Mouse (Mus musculus): Measurements from ENCODE around the gene Angel2. TPM values are rescaled to one million over a fixed set of nuclear protein-coding genes. Genes with fewer than 3 reads are reported as not detected.

Gene Angel2
- total RNA-seq, 1 experiment = 21.9 TPM

DNA sequence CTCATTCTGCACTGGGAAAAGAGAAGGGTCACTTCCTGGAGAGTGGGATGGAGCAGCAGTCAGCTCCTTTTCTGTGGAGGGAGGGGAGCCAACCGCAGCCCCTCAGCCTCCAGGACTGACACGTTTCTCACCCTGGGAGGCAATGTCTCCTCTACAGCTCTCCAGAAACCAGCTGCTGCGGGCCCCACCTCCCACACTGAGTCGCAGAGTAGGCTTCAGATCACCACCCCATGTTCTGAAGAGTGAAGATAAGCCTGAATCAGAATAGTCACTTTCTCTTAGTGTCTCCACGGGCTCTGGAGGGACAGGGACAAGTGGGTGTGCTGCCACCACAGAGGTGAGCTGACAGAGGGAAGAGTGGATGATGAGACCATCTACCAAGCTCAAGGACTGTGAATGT, 33.9 kb downstream of the Angel2 start:
- Histone ChIP-seq H3K4me3 (ENCODE audit: insufficient read depth in 1 of 2, low read depth in 1 of 2, low read length in 2 of 2, poor library complexity in 1 of 2, severe bottlenecking in 1 of 2) (no peak overlapping the region), H3K4me1 (ENCODE audit: control insufficient read depth in 2 of 2, insufficient read depth in 2 of 2, low read length in 2 of 2, poor library complexity in 1 of 2) (no peaks in the 10 kb centered on the region), H3K27ac (ENCODE audit: insufficient read depth, low read depth, low read length, poor library complexity, severe bottlenecking) (no peak overlapping the region), H3K36me3 (ENCODE audit: control insufficient read depth, insufficient read depth, low read length, poor library complexity, severe bottlenecking) (peaks cover 3% of the 10 kb centered on the region; the same call in 1 of the 2 replicates), H3K9me3 (ENCODE audit: control insufficient read depth, insufficient read depth, low read depth, low read length) (no peaks in the 10 kb centered on the region), H3K9ac (ENCODE audit: insufficient read depth, low read depth, low read length, poor library complexity, severe bottlenecking) (no peak overlapping the region)
- in situ Hi-C loops (cut with MboI; ENCODE audit: low sequenced_read_pairs in 2 of 2, unreplicated experiment in 2 of 2) = no loop called here
- no peak for TF ChIP-seq ZNF384 (IDR thresholded peaks at IDR 0.05; ENCODE audit: low read depth, low read length)
- TF ChIP-seq ZC3H11A (IDR thresholded peaks at IDR 0.05; ENCODE audit: borderline replicate concordance, low read depth, low read length) = no peak
- TF ChIP-seq MAFK (IDR thresholded peaks at IDR 0.05; ENCODE audit: insufficient read depth, low read depth, low read length) = no peak
- TF ChIP-seq CHD2 (IDR thresholded peaks at IDR 0.05; ENCODE audit: low read depth, low read length) = no peak
- no peak for TF ChIP-seq HCFC1 (IDR thresholded peaks at IDR 0.05; ENCODE audit: borderline replicate concordance, insufficient read depth, low read length)
- DNase-seq (ENCODE audit: low read depth, low spot score) = no peak

DNA sequence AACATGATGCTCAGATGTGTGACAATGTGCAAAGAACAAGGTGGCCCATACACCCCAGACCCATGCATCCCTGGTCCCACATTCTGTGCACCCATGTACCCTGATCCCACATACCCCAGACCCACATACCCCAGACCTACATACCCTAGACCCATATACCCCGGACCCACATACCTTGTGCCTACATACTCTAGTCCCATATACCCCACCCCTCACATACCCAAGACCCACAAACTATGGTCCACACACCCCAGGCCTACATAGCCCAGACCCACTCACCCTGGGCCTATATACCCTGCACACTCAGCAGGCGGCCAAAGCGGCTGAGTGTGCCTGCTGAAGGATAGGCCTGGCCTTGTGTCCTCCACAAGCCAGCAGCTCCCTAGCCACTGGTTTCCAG, 37.8 kb downstream of the Angel2 start:
- TF ChIP-seq MAFK (IDR thresholded peaks at IDR 0.05; ENCODE audit: insufficient read depth, low read depth, low read length) = no peak
- no peak for TF ChIP-seq HCFC1 (IDR thresholded peaks at IDR 0.05; ENCODE audit: borderline replicate concordance, insufficient read depth, low read length)
- TF ChIP-seq ZNF384 (IDR thresholded peaks at IDR 0.05; ENCODE audit: low read depth, low read length) = no peak
- TF ChIP-seq CHD2 (IDR thresholded peaks at IDR 0.05; ENCODE audit: low read depth, low read length) = no peak
- no peak for TF ChIP-seq ZC3H11A (IDR thresholded peaks at IDR 0.05; ENCODE audit: borderline replicate concordance, low read depth, low read length)
- H3K36me3 ChIP-seq (ENCODE audit: control insufficient read depth, insufficient read depth, low read length, poor library complexity, severe bottlenecking) = no peaks in the 10 kb centered on the region; the same call in 1 of the 2 replicates
- H3K27ac ChIP-seq (ENCODE audit: insufficient read depth, low read depth, low read length, poor library complexity, severe bottlenecking) = no peak overlapping the region
- H3K9me3 ChIP-seq (ENCODE audit: control insufficient read depth, insufficient read depth, low read depth, low read length) = no peaks in the 10 kb centered on the region
- DNase-seq (ENCODE audit: low read depth, low spot score) = no peak
- no peak overlapping the region for H3K4me3 ChIP-seq (ENCODE audit: insufficient read depth in 1 of 2, low read depth in 1 of 2, low read length in 2 of 2, poor library complexity in 1 of 2, severe bottlenecking in 1 of 2)
- in situ Hi-C loops (cut with MboI; ENCODE audit: low sequenced_read_pairs in 2 of 2, unreplicated experiment in 2 of 2) = no loop called here
- no peaks in the 10 kb centered on the region for H3K4me1 ChIP-seq (ENCODE audit: control insufficient read depth in 2 of 2, insufficient read depth in 2 of 2, low read length in 2 of 2, poor library complexity in 1 of 2)
- H3K9ac ChIP-seq (ENCODE audit: insufficient read depth, low read depth, low read length, poor library complexity, severe bottlenecking) = no peak overlapping the region

DNA sequence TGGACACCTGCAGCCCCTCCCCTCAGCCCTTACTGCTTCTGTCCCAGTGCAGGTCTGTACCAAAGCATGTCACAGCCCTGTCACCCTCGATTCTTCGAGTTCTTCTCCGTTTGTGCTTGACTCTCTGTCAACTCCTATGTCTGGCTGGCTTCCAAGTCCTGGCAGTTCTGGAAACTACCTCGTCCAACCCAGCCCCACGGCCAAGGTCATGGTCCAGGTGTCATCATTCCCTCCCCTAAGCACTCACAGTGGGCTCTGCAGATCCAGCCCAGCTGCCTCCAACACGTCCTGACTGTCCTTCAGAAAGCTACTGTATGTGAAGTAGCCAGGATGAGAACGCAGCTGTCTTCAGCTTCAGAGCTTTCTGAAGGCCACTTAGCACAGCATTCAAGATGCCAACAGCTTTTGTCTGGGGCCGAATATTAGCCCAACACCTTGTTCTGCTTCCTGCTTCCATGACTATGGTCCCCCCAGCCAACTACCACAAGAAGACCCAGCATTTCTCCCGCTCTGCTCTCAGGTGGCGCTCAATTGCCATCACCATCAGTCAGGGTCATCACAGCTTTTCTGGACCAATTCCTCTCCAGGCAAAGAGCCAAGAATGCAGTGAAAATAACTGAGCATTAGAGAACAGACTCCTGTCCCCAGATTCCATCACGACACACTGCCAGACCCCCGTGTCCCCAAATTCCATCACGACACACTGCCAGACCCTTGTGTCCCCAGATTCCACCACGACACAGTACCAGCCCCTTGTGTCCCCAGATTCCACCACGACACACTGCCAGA, 40.3 kb downstream of the Angel2 start:
- TF ChIP-seq ZC3H11A (IDR thresholded peaks at IDR 0.05; ENCODE audit: borderline replicate concordance, low read depth, low read length) (no peak), ZNF384 (IDR thresholded peaks at IDR 0.05; ENCODE audit: low read depth, low read length) (no peak), MAFK (IDR thresholded peaks at IDR 0.05; ENCODE audit: insufficient read depth, low read depth, low read length) (no peak), HCFC1 (IDR thresholded peaks at IDR 0.05; ENCODE audit: borderline replicate concordance, insufficient read depth, low read length) (no peak), CHD2 (IDR thresholded peaks at IDR 0.05; ENCODE audit: low read depth, low read length) (no peak)
- in situ Hi-C loops (cut with MboI; ENCODE audit: low sequenced_read_pairs in 2 of 2, unreplicated experiment in 2 of 2) = no loop called here
- H3K27ac ChIP-seq (ENCODE audit: insufficient read depth, low read depth, low read length, poor library complexity, severe bottlenecking) = no peak overlapping the region
- no peaks in the 10 kb centered on the region; the same call in 1 of the 2 replicates for H3K36me3 ChIP-seq (ENCODE audit: control insufficient read depth, insufficient read depth, low read length, poor library complexity, severe bottlenecking)
- no peak overlapping the region for H3K9ac ChIP-seq (ENCODE audit: insufficient read depth, low read depth, low read length, poor library complexity, severe bottlenecking)
- no peak overlapping the region for H3K4me3 ChIP-seq (ENCODE audit: insufficient read depth in 1 of 2, low read depth in 1 of 2, low read length in 2 of 2, poor library complexity in 1 of 2, severe bottlenecking in 1 of 2)
- no peak for DNase-seq (ENCODE audit: low read depth, low spot score)
- H3K4me1 ChIP-seq (ENCODE audit: control insufficient read depth in 2 of 2, insufficient read depth in 2 of 2, low read length in 2 of 2, poor library complexity in 1 of 2) = no peaks in the 10 kb centered on the region
- H3K9me3 ChIP-seq (ENCODE audit: control insufficient read depth, insufficient read depth, low read depth, low read length) = no peaks in the 10 kb centered on the region

DNA sequence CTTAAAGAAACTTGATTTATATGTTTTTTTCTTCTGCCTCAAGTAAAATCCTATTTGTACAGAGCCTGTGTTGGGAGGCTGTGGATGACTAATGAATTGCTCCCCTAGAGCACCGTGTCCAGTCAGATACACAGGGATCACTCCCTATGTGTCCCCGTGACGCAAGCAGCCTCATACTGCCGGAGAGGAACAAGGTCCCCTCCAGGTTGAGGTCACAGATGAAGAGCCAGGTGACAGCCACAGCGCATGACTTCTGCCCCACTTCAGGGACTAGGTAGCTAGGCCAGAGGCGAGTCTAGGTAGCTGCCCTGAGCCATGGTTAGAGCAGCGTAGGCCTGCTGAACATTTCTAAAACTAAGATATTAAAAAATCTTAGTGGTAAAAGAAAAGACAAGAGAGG, 43.1 kb downstream of the Angel2 start:
- H3K9ac ChIP-seq (ENCODE audit: insufficient read depth, low read depth, low read length, poor library complexity, severe bottlenecking) = no peak overlapping the region
- in situ Hi-C loops (cut with MboI; ENCODE audit: low sequenced_read_pairs in 2 of 2, unreplicated experiment in 2 of 2) = no loop called here
- TF ChIP-seq HCFC1 (IDR thresholded peaks at IDR 0.05; ENCODE audit: borderline replicate concordance, insufficient read depth, low read length) (no peak), CHD2 (IDR thresholded peaks at IDR 0.05; ENCODE audit: low read depth, low read length) (no peak), ZC3H11A (IDR thresholded peaks at IDR 0.05; ENCODE audit: borderline replicate concordance, low read depth, low read length) (no peak), ZNF384 (IDR thresholded peaks at IDR 0.05; ENCODE audit: low read depth, low read length) (no peak), MAFK (IDR thresholded peaks at IDR 0.05; ENCODE audit: insufficient read depth, low read depth, low read length) (no peak)

More for the DNA sequence above, 43.1 kb downstream of the Angel2 start:
- no peaks in the 10 kb centered on the region for H3K36me3 ChIP-seq (ENCODE audit: control insufficient read depth, insufficient read depth, low read length, poor library complexity, severe bottlenecking)
- H3K27ac ChIP-seq (ENCODE audit: insufficient read depth, low read depth, low read length, poor library complexity, severe bottlenecking) = no peak overlapping the region
- no peaks in the 10 kb centered on the region for H3K9me3 ChIP-seq (ENCODE audit: control insufficient read depth, insufficient read depth, low read depth, low read length)
- no peak overlapping the region for H3K4me3 ChIP-seq (ENCODE audit: insufficient read depth in 1 of 2, low read depth in 1 of 2, low read length in 2 of 2, poor library complexity in 1 of 2, severe bottlenecking in 1 of 2)
- DNase-seq (ENCODE audit: low read depth, low spot score) = no peak
- H3K4me1 ChIP-seq (ENCODE audit: control insufficient read depth in 2 of 2, insufficient read depth in 2 of 2, low read length in 2 of 2, poor library complexity in 1 of 2) = no peaks in the 10 kb centered on the region

All from ES-E14 (cell line).